Mouse (Mus musculus): ENCODE results near the gene Gtsf1l. TPM values are rescaled to one million over a fixed set of nuclear protein-coding genes. Genes with fewer than 3 reads are reported as not detected.

Gtsf1l gene
- polyA plus RNA-seq, 1 experiment from 2014 or later = 0.16 TPM

GRCm38 (mm10) chr2:163071590-163071989, 16.1 kb downstream of the Gtsf1l start:
- TF ChIP-seq EP300 (optimal IDR thresholded peaks at IDR 0.05) (no peak), CTCF (IDR thresholded peaks at IDR 0.05; ENCODE audit: low read depth) (no peak)
- DNase-seq (ENCODE audit: low spot score) = no peak
- Histone ChIP-seq H3K4me2 (replicated peaks; ENCODE audit: low read depth) (no peak overlapping the region), H3K36me3 (ENCODE audit: control insufficient read depth, insufficient read depth, low read length) (peaks cover 5% of the 10 kb centered on the region; the same call in 1 of the 2 replicates), H3K4me1 (replicated peaks; ENCODE audit: control insufficient read depth, insufficient read depth) (no peaks in the 10 kb centered on the region), H3K27ac (replicated peaks) (no peak overlapping the region), H3K27me3 (ENCODE audit: control insufficient read depth, insufficient read depth, low read length) (no peaks in the 10 kb centered on the region), H3K9ac (ENCODE audit: low read length) (no peak overlapping the region), H3K9me3 (ENCODE audit: control insufficient read depth, low read length) (no peaks in the 10 kb centered on the region), H3K4me3 (ENCODE audit: low read depth, low read length) (no peak overlapping the region)
- ATAC-seq (ENCODE audit: low FRiP score, low TSS enrichment) = no peak
- 71% methylated on average over 3 of the region's 3 CpGs for WGBS

DNA sequence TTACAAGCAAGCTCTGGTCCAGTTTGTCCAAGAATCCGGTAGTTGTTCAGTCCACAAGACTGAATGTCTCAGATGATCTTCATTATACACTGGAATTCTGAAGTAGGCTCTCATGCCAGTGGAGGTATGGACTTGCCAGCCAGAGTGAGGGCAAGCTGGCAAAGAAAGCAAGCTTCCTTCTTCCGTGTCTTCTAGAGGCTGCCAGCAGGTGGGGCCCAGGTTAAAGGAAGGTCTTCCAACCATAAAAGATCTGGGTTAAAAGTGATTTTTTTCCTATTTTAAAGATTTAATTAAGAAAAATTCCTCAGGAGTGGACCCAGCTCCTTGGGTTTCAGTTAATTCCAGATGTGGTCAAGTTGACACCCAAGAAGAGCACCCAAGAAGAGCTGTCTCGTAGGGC, 17.4 kb downstream of the Gtsf1l start:
- Histone ChIP-seq H3K9ac (ENCODE audit: low read length) (no peak overlapping the region), H3K9me3 (ENCODE audit: control insufficient read depth, low read length) (no peaks in the 10 kb centered on the region), H3K27ac (replicated peaks) (no peak overlapping the region), H3K36me3 (ENCODE audit: control insufficient read depth, insufficient read depth, low read length) (peaks cover 5% of the 10 kb centered on the region; the same call in 1 of the 2 replicates), H3K4me1 (replicated peaks; ENCODE audit: control insufficient read depth, insufficient read depth) (no peaks in the 10 kb centered on the region), H3K4me3 (ENCODE audit: low read depth, low read length) (no peak overlapping the region), H3K4me2 (replicated peaks; ENCODE audit: low read depth) (no peak overlapping the region), H3K27me3 (ENCODE audit: control insufficient read depth, insufficient read depth, low read length) (no peaks in the 10 kb centered on the region)
- ATAC-seq (ENCODE audit: low FRiP score, low TSS enrichment) (no peak), DNase-seq (ENCODE audit: low spot score) (no peak)
- TF ChIP-seq EP300 (optimal IDR thresholded peaks at IDR 0.05) (no peak), CTCF (IDR thresholded peaks at IDR 0.05; ENCODE audit: low read depth) (peak; percentile 53)
- 85% methylated on average over 3 of the region's 3 CpGs for WGBS

GRCm38 (mm10) chr2:163067233-163067632, 20.4 kb downstream of the Gtsf1l start:
- Histone ChIP-seq H3K27ac (replicated peaks) (no peak overlapping the region), H3K4me2 (replicated peaks; ENCODE audit: low read depth) (no peak overlapping the region), H3K36me3 (ENCODE audit: control insufficient read depth, insufficient read depth, low read length) (no peaks in the 10 kb centered on the region), H3K9me3 (ENCODE audit: control insufficient read depth, low read length) (no peaks in the 10 kb centered on the region), H3K4me1 (replicated peaks; ENCODE audit: control insufficient read depth, insufficient read depth) (no peaks in the 10 kb centered on the region), H3K9ac (ENCODE audit: low read length) (no peak overlapping the region), H3K4me3 (ENCODE audit: low read depth, low read length) (no peak overlapping the region), H3K27me3 (ENCODE audit: control insufficient read depth, insufficient read depth, low read length) (no peaks in the 10 kb centered on the region)
- WGBS = 97% methylated on average over 1 of the region's 1 CpGs
- no peak for ATAC-seq (ENCODE audit: low FRiP score, low TSS enrichment)
- DNase-seq (ENCODE audit: low spot score) = no peak
- TF ChIP-seq CTCF (IDR thresholded peaks at IDR 0.05; ENCODE audit: low read depth) = no peak
- TF ChIP-seq EP300 (optimal IDR thresholded peaks at IDR 0.05) = no peak

GRCm38 (mm10) chr2:163066326-163066725, 21.3 kb downstream of the Gtsf1l start:
- ATAC-seq (ENCODE audit: low FRiP score, low TSS enrichment) (no peak), DNase-seq (ENCODE audit: low spot score) (no peak)
- WGBS = 93% methylated on average over 6 of the region's 6 CpGs
- no peaks in the 10 kb centered on the region for H3K27me3 ChIP-seq (ENCODE audit: control insufficient read depth, insufficient read depth, low read length)
- no peak overlapping the region for H3K27ac ChIP-seq (replicated peaks)
- no peaks in the 10 kb centered on the region for H3K4me1 ChIP-seq (replicated peaks; ENCODE audit: control insufficient read depth, insufficient read depth)
- H3K9ac ChIP-seq (ENCODE audit: low read length) = no peak overlapping the region
- no peaks in the 10 kb centered on the region for H3K9me3 ChIP-seq (ENCODE audit: control insufficient read depth, low read length)
- no peaks in the 10 kb centered on the region for H3K36me3 ChIP-seq (ENCODE audit: control insufficient read depth, insufficient read depth, low read length)
- no peak overlapping the region for H3K4me3 ChIP-seq (ENCODE audit: low read depth, low read length)
- H3K4me2 ChIP-seq (replicated peaks; ENCODE audit: low read depth) = no peak overlapping the region
- TF ChIP-seq CTCF (IDR thresholded peaks at IDR 0.05; ENCODE audit: low read depth) (no peak), EP300 (optimal IDR thresholded peaks at IDR 0.05) (no peak)

- H3K4me3 ChIP-seq (ENCODE audit: low read depth, low read length) = no peak overlapping the region
- no peak for DNase-seq (ENCODE audit: low spot score)
- H3K36me3 ChIP-seq (ENCODE audit: control insufficient read depth, insufficient read depth, low read length) = no peaks in the 10 kb centered on the region
- H3K4me1 ChIP-seq (replicated peaks; ENCODE audit: control insufficient read depth, insufficient read depth) = no peaks in the 10 kb centered on the region
- WGBS = 77% methylated on average over 6 of the region's 6 CpGs
- no peaks in the 10 kb centered on the region for H3K9me3 ChIP-seq (ENCODE audit: control insufficient read depth, low read length)
- no peak overlapping the region for H3K4me2 ChIP-seq (replicated peaks; ENCODE audit: low read depth)
- no peak overlapping the region for H3K27ac ChIP-seq (replicated peaks)
- TF ChIP-seq EP300 (optimal IDR thresholded peaks at IDR 0.05) (no peak), CTCF (IDR thresholded peaks at IDR 0.05; ENCODE audit: low read depth) (no peak)
- H3K27me3 ChIP-seq (ENCODE audit: control insufficient read depth, insufficient read depth, low read length) = no peaks in the 10 kb centered on the region
- no peak for ATAC-seq (ENCODE audit: low FRiP score, low TSS enrichment)
- no peak overlapping the region for H3K9ac ChIP-seq (ENCODE audit: low read length)
These were observed 25.5 kb downstream of the Gtsf1l start for GRCm38 (mm10) chr2:163062119-163062508.

- Histone ChIP-seq H3K36me3 (ENCODE audit: control insufficient read depth, insufficient read depth, low read length) (no peaks in the 10 kb centered on the region), H3K9me3 (ENCODE audit: control insufficient read depth, low read length) (no peaks in the 10 kb centered on the region), H3K9ac (ENCODE audit: low read length) (no peak overlapping the region), H3K4me1 (replicated peaks; ENCODE audit: control insufficient read depth, insufficient read depth) (no peaks in the 10 kb centered on the region), H3K4me3 (ENCODE audit: low read depth, low read length) (no peak overlapping the region), H3K27me3 (ENCODE audit: control insufficient read depth, insufficient read depth, low read length) (no peaks in the 10 kb centered on the region), H3K4me2 (replicated peaks; ENCODE audit: low read depth) (no peak overlapping the region), H3K27ac (replicated peaks) (no peak overlapping the region)
- TF ChIP-seq EP300 (optimal IDR thresholded peaks at IDR 0.05) (no peak), CTCF (IDR thresholded peaks at IDR 0.05; ENCODE audit: low read depth) (no peak)
- 77% methylated on average over 8 of the region's 8 CpGs for WGBS
- DNase-seq (ENCODE audit: low spot score) (no peak), ATAC-seq (ENCODE audit: low FRiP score, low TSS enrichment) (no peak)
These were observed 26.2 kb downstream of the Gtsf1l start for GRCm38 (mm10) chr2:163061203-163062118.
